Mouse (Mus musculus) kidney, postnatal 0 days (tissue): ENCODE results near the gene Zfr. TPM values are rescaled to one million over a fixed set of nuclear protein-coding genes. Genes with fewer than 3 reads are reported as not detected.

Experiments
- ATAC-seq: fragments of 200-750 bp; cut with Nextera tagmentation; replicated peaks from 2 replicates; pipeline ENCODE4 v1.8.0; 2017; ENCODE audit warnings: low read depth, moderate number of reproducible peaks, moderate TSS enrichment, moderate library complexity; ENCODE audit not compliant: low FRiP score
- DNase-seq: peaks from one replicate; pipeline ENCODE4 v3.0.0-alpha.2; 2016; ENCODE audit warnings: low spot score
- H3K27ac ChIP-seq: fragments of 300-500 bp; sonication (generic); 2 replicates; pipeline ENCODE4 v1.5.1; 2014; ENCODE audit warnings: mild to moderate bottlenecking
- H3K27me3 ChIP-seq: fragments of 300-500 bp; sonication (generic); 2 replicates; pipeline ENCODE4 v1.6.1; 2014; ENCODE audit warnings: low read length, mixed read lengths; ENCODE audit not compliant: insufficient read depth
- H3K36me3 ChIP-seq: fragments of 300-500 bp; sonication (generic); 2 replicates; pipeline ENCODE4 v1.6.1; 2014; ENCODE audit warnings: low read length, mixed read lengths; ENCODE audit not compliant: insufficient read depth
- H3K4me1 ChIP-seq: fragments of 300-500 bp; sonication (generic); replicated peaks from 2 replicates; pipeline ENCODE4 v1.6.1; 2014; ENCODE audit warnings: antibody characterized with exemption, low read length, mixed read lengths; ENCODE audit not compliant: insufficient read depth
- H3K4me2 ChIP-seq: fragments of 300-500 bp; sonication (generic); 2 replicates; pipeline ENCODE4 v1.6.1; 2014; ENCODE audit warnings: mild to moderate bottlenecking, low read length, moderate library complexity, mixed read lengths
- H3K4me3 ChIP-seq: fragments of 300-500 bp; sonication (generic); replicated peaks from 2 replicates; pipeline ENCODE4 v1.5.1; 2014; ENCODE audit warnings: low read depth, low read length
- H3K9ac ChIP-seq: fragments of 300-500 bp; sonication (generic); 2 replicates; pipeline ENCODE4 v1.6.1; 2014; ENCODE audit warnings: low read depth, low read length
- H3K9me3 ChIP-seq: fragments of 300-500 bp; sonication (generic); replicated peaks from 2 replicates; pipeline ENCODE4 v1.6.1; 2016; ENCODE audit warnings: low read length, inconsistent platforms, mixed read lengths
- CTCF ChIP-seq: IDR thresholded peaks from 2 replicates; pipeline ENCODE4 v1.5.1; 2016; ENCODE audit warnings: antibody characterized with exemption, low read depth, mild to moderate bottlenecking, moderate library complexity
- WGBS: fragments of 180-500 bp; shearing (Covaris S2); extraction: QIAGEN DNeasy Blood & Tissue Kit; methylation state at CpG from one replicate; pipeline ENCODE4 v1.1.7; 2014; 5-methylcytosine and 5-hydroxymethylcytosine counted together
- polyA plus RNA-seq: library from polyadenylated mRNA; unstranded; fragments of >200 nt; fragmentation: Nextera tagmentation; extraction: Ambion mirVana; gene quantifications from 2 replicates; pipeline ENCODE4 v1.2.1, GENCODE M21; 2015

Zfr gene
- polyA plus RNA-seq, 1 experiment from 2014 or later: 77.3 TPM

DNA sequence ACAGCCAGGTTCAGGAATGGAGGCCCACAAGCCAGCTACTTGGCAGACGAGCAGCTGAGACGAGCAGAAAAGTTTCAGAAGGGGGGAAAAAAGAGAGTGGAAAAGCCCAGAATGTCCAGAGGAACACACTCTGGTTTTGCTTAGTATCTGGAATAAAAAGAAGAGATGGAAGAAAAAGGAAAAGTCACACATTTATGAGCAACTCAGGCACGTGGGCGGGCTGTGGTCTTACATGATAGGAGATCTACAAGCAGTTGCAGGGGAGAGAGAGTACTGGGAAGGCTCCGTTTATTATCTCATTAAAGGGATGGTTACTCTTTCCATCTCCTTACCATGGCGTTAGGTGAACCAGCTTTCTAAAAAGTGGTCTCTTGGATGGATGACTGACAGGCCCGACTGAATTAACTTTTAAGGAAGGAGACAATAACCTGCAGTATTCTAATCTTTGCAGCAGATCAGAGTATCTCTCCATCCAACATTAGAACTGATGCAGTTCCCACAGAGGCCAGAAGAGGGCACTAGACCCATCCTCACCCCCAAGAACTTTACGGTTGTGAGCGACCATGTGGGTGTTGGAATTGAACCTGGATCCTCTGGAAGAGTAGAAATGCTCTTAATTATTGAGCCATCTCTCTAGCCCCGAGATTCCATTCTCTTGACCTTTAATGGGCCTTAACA is 25.7 kb upstream of the Zfr start:
- Histone ChIP-seq H3K4me1 (no peaks in the 10 kb centered on the region), H3K27me3 (no peaks in the 10 kb centered on the region), H3K9ac (no peak overlapping the region), H3K36me3 (no peaks in the 10 kb centered on the region), H3K4me3 (no peak overlapping the region), H3K9me3 (no peaks in the 10 kb centered on the region), H3K27ac (no peak overlapping the region), H3K4me2 (no peak overlapping the region)
- no peak for ATAC-seq
- no peak for DNase-seq
- 68% methylated on average over 10 of the region's 10 CpGs for WGBS
- peak; percentile 82 for TF ChIP-seq CTCF

DNA sequence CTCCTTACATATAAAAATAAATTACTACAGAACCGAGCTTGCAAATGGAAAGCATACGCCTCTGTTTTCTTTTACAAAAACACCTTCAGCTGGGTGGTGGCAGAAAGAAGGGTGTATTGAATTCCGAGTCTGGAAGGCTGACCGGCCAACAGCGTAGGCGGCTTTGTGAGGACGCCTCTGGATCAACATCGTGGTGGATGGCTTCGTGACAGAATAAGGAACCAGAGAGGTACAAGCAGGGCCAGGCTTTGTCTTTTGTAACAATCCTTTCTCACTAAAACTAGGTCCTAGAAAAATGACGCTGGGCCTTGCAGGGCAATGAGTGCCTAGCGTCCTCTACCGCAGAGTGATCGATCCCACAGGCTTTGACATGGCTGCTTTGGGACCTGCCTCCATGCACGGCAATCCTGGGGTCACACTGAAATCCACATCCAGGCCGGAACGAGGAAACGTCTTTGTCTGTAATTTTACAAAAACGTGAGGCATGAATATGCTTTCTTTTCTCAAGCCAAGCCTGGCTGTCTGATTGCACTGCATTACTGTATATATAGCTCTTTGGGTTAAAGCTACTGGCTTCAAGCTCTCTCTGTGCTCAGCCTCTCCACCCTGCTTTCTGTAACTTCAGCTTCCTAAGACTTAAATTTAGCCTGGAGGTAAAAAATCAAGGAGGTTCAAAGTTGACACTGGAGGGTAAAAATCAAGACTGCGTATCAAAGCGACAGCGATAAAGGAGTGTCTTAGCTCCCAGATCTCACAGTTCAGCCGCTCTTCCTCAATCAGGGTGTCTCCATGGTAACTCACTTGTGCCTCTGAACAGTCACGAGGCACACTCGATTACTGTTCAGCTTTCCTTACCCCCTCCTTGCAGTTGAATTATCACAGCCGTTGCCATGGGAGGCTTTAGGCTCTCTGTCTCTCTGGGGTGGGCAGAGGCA is 24.3 kb upstream of the Zfr start:
- H3K27ac ChIP-seq: no peak overlapping the region
- DNase-seq: no peak
- ATAC-seq: no peak
- no peaks in the 10 kb centered on the region for H3K9me3 ChIP-seq
- no peak overlapping the region for H3K4me2 ChIP-seq
- 66% methylated on average over 25 of the region's 25 CpGs for WGBS
- H3K4me1 ChIP-seq: no peaks in the 10 kb centered on the region
- H3K9ac ChIP-seq: no peak overlapping the region
- H3K36me3 ChIP-seq: no peaks in the 10 kb centered on the region
- TF ChIP-seq CTCF: no peak
- no peaks in the 10 kb centered on the region for H3K27me3 ChIP-seq
- H3K4me3 ChIP-seq: no peak overlapping the region

DNA sequence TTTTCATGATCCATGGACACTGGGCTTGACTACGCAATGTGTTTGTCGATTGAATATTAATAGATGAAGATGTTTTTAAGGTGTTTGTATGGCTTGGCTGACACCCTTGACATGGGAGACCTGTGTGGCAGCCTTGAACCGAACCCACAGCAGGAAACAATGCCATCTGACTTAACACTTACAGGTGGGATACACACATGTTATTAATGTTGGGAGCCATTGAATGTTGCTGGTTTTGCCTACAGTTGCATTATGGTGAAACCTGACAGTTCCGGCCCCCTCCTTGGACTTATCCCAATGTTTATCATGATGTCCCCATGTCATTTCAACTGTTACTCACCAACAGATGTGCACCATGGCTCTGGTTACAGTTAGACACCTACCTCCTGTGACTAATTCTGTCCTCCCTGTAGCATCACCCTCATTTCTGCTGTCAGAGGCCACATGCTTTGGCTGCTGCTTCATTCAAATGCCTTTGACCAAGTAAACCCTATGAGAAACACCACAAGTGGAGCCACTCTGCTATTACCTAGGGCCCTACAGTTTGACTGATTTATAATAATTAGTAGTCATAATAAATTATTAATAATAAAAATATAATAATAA is 23.6 kb upstream of the Zfr start:
- TF ChIP-seq CTCF: no peak
- Histone ChIP-seq H3K4me2 (no peak overlapping the region), H3K4me1 (no peaks in the 10 kb centered on the region), H3K4me3 (no peak overlapping the region), H3K9me3 (no peaks in the 10 kb centered on the region), H3K27me3 (no peaks in the 10 kb centered on the region), H3K36me3 (no peaks in the 10 kb centered on the region), H3K9ac (no peak overlapping the region), H3K27ac (no peak overlapping the region)
- DNase-seq (no peak), ATAC-seq (no peak)
- WGBS: 91% methylated on average over 4 of the region's 4 CpGs

DNA sequence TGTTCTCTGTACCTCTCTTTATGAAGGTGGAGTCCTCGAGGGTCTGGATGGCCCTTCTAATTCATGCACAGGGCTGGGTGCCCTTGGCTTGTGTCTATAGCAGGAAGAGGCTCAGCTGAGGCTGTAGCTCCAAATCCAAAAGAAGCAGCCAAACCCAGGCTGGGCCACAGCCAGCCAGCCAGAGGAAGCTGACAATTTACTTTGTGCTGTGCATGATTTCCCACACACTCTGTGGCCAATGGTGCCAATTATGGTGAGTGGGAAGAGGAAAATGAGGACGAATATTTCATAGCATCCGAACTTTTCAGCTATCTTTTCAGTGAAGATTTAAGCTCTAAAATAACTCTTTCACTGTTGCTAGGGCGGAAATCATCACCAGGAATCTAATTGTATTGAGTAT is 21.2 kb upstream of the Zfr start:
- 83% methylated on average over 4 of the region's 4 CpGs for WGBS
- ATAC-seq (no peak), DNase-seq (no peak)
- Histone ChIP-seq H3K4me1 (no peaks in the 10 kb centered on the region), H3K27ac (no peak overlapping the region), H3K36me3 (no peaks in the 10 kb centered on the region), H3K4me3 (no peak overlapping the region), H3K27me3 (no peaks in the 10 kb centered on the region), H3K9me3 (no peaks in the 10 kb centered on the region), H3K9ac (no peak overlapping the region), H3K4me2 (no peak overlapping the region)
- TF ChIP-seq CTCF: no peak

DNA sequence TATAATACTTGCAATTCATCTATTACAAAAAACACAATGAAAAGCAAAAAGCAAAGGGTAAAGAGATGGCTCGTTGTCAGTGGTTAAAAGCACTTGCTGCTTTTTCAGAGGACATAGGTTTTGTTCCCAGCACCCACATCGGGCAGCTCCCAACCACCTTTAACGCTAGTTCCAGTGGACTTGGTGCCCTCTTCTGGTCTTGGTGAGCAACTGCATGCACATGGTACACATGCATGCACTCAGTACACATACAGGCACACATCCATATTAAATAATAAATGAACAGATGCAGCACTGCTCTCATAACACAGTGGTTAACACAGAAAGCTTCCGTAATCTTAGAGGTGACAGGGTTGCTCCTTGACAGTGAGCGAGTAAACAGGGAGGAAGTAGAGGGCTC is 20.3 kb upstream of the Zfr start:
- 95% methylated on average over 5 of the region's 5 CpGs for WGBS
- TF ChIP-seq CTCF: no peak; the same call in 1 of the 2 replicates
- Histone ChIP-seq H3K36me3 (no peaks in the 10 kb centered on the region), H3K4me2 (no peak overlapping the region), H3K4me1 (no peaks in the 10 kb centered on the region), H3K27me3 (no peaks in the 10 kb centered on the region), H3K9ac (no peak overlapping the region), H3K9me3 (no peaks in the 10 kb centered on the region), H3K4me3 (no peak overlapping the region), H3K27ac (no peak overlapping the region)
- DNase-seq (no peak), ATAC-seq (no peak)

DNA sequence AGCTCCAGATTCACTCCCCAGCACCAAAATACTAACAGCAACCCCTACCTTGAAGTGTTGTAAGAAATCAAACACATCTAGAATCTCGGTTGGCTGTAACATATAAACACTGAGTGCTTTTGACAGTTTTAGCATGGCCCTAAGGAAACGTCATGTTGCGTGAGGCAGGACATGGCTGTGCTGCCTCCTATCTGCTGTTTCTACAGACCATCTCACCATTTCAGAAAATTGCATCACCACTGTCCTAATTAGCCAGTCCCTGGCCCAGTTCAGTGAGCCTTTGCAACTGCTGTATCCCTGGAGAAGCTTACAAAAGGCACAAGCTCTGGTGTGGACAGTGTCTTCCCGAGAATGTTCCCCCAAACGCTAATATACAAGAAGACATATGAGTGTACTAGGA is 16.7 kb upstream of the Zfr start:
- Histone ChIP-seq H3K36me3 (no peaks in the 10 kb centered on the region), H3K4me2 (no peak overlapping the region), H3K9ac (no peak overlapping the region), H3K9me3 (no peaks in the 10 kb centered on the region), H3K27ac (no peak overlapping the region), H3K4me1 (no peaks in the 10 kb centered on the region), H3K27me3 (no peaks in the 10 kb centered on the region), H3K4me3 (no peak overlapping the region)
- DNase-seq: no peak
- ATAC-seq: no peak
- WGBS: 65% methylated on average over 5 of the region's 5 CpGs
- TF ChIP-seq CTCF: peak; percentile 10; the same call in 1 of the 2 replicates
